Mouse (Mus musculus) natural killer cell, adult 2 months (primary cell): ENCODE measurements at regions not wholly inside any gene's neighbourhood (a gene's known extent, or its start where the extent isn't known, plus 50 kb on each side); places are given as distances from the start of the nearest gene placed in this dataset.

Source experiments
- DNase-seq, 2 experiments: peaks; one replicate each; pipeline ENCODE4 v3.0.0; 2022; ENCODE audit warnings: low spot score in 2 of 2

DNA sequence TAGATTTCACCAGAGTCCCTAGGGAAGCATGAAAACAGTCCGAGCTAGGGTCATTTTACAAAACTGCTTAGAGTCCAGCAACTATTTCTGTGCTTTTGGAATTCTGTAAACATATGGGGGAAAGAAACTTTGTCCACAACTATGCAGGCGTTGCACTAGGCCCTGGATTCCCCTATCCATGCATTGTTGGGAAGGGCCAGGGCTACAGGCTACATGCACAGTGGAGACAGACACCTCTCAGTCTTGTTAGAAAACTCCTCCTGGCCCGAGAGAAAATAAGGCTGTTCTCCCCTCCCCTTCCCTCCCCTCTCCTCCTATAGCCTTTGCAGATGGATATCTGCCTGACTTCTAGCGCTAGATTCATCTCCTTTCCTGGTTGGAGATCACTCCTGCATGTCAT is 113.9 kb upstream of the Bmp2 start:
- DNase-seq: no peak

DNA sequence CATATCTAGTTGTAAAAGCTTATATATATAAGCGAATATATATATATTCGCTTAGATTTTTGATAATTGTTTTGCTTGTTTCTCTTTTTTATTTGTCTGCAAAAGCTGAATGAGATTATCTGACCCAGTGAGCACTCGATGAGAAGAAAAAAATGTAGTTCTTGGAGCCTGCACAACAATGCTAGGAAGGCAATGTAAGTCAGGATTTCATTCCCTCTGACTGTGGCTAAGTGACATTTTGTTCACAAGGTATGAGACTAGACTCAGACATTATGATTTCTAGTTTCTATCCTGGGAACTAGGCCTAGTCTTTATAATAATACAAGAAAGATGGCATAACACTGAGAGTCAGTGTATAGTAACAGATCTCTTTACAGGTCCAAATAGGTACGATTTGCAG is 108.9 kb upstream of the Bmp2 start:
- no peak for DNase-seq

DNA sequence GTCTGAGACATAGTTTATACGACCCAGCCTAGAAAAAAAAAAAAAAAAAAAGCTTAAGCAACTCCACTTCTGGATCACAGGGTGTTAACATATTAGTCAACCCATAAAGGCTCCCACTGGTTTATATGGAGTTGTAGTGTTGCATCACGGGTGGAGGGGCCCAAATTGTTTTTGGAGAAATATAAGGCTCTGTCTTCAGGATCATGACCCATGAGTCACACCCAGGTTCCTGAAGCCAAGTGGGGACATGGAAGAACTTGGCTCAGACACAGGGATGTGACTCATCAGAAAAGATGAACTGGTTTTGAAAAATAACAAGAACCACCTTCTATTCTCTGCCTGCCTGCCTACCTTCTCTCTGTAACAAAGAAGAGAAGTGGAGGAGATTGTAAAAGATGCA is 108.5 kb upstream of the Bmp2 start:
- no peak for DNase-seq

DNA sequence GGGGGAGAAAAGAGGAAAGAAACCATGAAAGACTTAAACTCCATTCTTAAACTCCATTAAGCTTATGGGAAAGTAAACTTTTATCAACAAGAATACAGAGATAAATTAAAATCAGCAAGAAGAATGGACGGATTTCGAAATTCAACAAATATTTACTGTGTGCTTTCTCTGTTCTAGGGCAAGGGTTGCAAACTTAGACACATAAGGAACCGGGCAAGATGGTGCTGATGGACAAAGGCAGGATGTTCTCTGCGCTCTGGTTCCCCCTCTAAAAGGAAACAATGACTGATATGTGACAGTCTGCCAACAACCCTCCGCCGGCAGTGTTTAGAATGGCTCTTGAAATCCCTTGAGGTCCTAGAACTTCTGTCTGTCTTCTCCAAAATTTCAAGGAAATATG is 99.0 kb upstream of the Bmp2 start:
- no peak for DNase-seq

- no peak for DNase-seq
Measured at GRCm38 (mm10) chr2:133455484-133456170, 96.3 kb upstream of the Bmp2 start.

- no peak for DNase-seq
Measured at GRCm38 (mm10) chr2:133456785-133457184, 95.2 kb upstream of the Bmp2 start.

- no peak for DNase-seq
Measured at GRCm38 (mm10) chr2:133458735-133459134, 93.2 kb upstream of the Bmp2 start.

- DNase-seq: no peak
Measured at GRCm38 (mm10) chr2:133460814-133461213, 91.1 kb upstream of the Bmp2 start.

DNA sequence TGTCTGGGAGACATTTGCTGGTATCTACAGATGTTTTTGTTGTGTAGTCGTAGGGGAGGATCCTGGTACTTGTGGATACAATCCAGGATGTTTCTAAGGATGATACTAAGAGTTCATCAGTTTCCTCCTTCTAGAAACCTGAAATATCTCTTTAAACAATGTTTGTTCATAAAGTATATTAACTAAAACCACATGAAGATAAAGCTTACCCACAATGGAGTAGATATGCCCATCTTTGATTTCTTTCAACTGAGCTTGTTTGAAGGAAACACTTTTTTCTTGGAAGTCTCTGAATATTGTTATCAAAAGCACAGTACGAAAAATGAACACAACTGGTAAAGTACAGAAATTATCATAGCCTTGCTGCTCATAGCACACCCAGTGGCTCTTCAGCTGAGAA is 89.6 kb upstream of the Bmp2 start:
- no peak for DNase-seq

DNA sequence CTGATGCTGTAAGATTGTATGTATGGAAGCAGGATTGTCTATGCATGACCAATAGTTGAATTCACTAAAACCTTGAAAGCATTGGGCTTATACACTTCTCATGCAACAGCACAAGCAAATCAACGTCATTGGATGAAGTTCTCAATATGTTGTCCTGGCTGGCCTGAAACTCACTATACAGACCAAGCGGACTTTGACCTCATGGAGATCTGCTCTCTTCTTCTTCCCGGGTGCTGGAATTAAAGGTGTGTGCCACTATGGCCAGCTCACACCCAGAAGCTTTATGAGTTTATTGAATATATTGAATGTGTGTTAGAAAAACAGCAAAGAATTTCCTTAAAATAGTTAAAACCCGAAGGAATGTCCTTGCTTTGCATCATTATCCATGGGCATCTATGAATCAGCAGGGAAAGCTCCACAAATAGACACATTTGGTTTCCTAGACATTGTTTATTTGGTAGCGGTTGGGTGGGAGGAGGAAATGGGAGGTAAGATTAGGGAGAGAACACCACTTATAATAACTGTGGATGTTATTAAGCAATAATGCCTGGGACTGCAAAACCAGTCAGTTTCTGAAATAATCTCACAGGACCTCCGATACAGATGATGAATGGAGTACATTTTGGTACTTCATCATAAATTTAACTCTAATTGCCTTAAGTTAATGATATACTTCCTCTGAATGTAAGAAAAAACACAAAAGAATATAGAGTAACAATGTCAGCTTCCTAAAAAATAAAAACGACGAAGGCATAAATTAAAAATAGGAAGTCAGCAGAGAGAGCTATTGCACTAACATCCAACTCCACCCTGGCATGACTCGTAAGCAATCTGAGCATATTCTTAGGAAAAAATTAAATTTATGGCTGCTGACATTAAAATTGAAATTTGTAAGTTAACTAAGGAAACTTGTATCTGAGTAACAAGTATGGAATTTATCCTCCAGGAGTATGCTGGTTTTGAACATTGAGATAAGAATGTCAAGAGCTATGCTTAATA is 84.5 kb upstream of the Bmp2 start:
- DNase-seq: no peak

GRCm38 (mm10) chr2:133472966-133473744 is 78.8 kb upstream of the Bmp2 start:
- no peak for DNase-seq

DNA sequence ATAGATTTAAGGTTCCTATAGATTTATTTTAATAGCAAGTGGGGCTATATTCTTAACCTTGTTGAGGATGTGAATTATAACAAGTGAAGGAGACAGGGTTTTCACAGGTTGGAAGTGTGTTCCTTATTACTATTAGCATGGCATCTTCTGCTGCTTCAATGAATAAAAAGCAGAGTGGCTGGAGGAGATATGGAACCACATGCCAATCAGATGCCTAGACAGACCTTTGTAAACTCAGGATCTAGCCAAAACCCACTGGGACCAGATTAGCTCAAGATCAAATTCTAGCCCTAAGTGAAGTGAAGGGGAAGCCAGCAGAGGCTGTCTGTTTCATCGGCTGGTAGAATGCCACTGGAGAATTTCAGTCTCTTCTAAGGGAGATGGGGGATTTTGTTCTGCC is 77.8 kb upstream of the Bmp2 start:
- no peak for DNase-seq

DNA sequence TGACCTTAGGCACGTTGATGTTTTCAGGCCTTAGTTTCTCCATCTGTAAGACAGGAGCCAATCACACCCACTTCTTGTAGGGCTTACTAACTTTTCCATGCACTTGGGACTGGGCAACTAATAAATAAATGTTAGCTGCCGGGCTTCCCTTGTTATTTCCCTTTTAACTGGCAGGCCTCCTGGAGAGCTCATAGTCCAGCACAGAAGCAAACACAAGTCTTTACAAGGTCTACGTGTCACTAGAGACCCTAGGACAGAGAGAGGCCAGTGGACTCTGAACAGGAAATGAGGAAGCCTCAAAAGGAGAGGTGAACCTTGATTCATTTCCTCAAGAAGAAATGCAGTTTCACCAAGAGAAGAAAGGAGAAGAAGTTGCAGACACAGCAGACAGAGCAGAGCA is 71.1 kb upstream of the Bmp2 start:
- DNase-seq: no peak

- DNase-seq: no peak
Measured at GRCm38 (mm10) chr2:133481305-133481704, 70.7 kb upstream of the Bmp2 start.

GRCm38 (mm10) chr2:133481785-133482184 is 70.2 kb upstream of the Bmp2 start:
- DNase-seq: no peak

DNA sequence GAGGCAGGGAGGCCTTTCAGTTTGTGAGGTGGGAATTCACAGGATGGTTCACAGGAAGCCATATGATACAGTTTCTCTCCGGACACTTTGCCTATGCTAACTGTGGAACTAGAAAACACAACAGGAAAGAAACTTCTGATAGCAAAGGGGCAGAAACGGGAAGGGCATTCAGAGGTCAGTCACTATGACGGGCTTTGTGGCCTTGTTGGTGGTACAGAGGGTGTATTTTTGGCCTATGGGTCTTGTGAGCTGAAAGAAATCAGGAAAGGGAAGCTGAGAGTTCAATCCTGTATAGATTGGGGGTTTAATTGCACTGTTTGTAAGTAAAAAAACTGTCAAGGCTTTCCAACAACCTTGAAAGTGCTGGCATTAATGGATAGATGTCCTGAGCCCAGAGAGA is 56.5 kb upstream of the Bmp2 start:
- no peak for DNase-seq

GRCm38 (mm10) chr2:133496389-133496788 is 55.6 kb upstream of the Bmp2 start:
- no peak for DNase-seq

- no peak for DNase-seq
Measured at GRCm38 (mm10) chr2:133497071-133497470, 54.9 kb upstream of the Bmp2 start.

- DNase-seq: no peak
Measured at GRCm38 (mm10) chr2:133497541-133498185, 54.3 kb upstream of the Bmp2 start.

GRCm38 (mm10) chr2:133498186-133498571 is 53.8 kb upstream of the Bmp2 start:
- DNase-seq: no peak

DNA sequence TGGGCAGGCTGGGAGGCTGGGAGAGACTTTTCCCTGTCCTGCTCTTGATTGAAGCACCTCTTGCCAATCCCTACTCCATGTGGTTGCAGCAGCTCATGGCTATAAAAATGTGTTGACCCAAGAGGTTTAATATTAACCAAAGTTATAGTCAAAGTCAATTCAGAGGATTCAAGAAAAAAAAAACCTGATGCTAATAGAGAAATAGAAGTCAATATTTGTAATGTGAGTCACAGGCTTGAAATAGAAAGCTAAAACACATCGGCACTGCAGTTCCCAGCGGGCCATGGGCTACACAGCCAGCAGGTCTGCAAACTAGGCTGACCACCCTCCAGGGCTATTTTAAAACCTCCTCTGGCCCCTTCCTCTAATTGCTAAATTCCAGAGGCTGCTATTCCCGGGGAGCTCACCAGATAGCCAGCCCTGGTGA is 53.2 kb upstream of the Bmp2 start:
- DNase-seq: no peak

DNA sequence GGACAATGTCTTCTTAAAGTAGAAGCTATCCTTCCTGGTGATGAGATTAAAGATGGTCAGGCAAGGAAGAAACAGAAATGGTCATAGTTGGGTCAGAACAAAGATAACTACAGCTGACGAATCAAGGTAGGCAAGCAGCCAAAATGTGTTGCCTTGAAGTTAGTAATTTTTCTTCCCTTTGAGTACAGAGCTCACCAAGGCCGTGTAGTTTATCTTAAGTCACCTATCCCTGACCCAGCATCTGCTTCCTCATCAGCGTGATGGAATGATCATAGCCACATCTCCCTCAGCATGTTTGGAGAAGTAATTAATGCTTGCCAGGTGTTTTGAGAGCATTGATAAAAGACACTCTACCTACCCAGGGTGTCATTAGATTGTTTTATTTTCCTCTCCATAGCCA is 52.1 kb upstream of the Bmp2 start:
- no peak for DNase-seq
